Mouse (Mus musculus): ENCODE data around the gene Tbx2. TPM values are rescaled to one million over a fixed set of nuclear protein-coding genes. Genes with fewer than 3 reads are reported as not detected.

Gene Tbx2
- polyA plus RNA-seq, 1 experiment from 2014 or later, result 8.1 TPM

GRCm38 (mm10) chr11:85835753-85836522, 3.6 kb downstream of the Tbx2 start:
- Histone ChIP-seq H3K27me3 (peaks cover 65% of the 10 kb centered on the region), H3K9me3 (replicated peaks) (no peaks in the 10 kb centered on the region), H3K9ac (peak overlapping the region; percentile 80), H3K4me3 (replicated peaks) (peak overlapping the region; percentile 67), H3K4me1 (peaks cover 60% of the 10 kb centered on the region), H3K27ac (replicated peaks) (peak overlapping the region; percentile 89), H3K36me3 (no peaks in the 10 kb centered on the region), H3K4me2 (replicated peaks) (peak overlapping the region; percentile 81)
- WGBS, result 14% methylated on average over 16 of the region's 16 CpGs
- no peak for ATAC-seq (ENCODE audit: insufficient number of reproducible peaks, low FRiP score, low TSS enrichment, low read depth)

DNA sequence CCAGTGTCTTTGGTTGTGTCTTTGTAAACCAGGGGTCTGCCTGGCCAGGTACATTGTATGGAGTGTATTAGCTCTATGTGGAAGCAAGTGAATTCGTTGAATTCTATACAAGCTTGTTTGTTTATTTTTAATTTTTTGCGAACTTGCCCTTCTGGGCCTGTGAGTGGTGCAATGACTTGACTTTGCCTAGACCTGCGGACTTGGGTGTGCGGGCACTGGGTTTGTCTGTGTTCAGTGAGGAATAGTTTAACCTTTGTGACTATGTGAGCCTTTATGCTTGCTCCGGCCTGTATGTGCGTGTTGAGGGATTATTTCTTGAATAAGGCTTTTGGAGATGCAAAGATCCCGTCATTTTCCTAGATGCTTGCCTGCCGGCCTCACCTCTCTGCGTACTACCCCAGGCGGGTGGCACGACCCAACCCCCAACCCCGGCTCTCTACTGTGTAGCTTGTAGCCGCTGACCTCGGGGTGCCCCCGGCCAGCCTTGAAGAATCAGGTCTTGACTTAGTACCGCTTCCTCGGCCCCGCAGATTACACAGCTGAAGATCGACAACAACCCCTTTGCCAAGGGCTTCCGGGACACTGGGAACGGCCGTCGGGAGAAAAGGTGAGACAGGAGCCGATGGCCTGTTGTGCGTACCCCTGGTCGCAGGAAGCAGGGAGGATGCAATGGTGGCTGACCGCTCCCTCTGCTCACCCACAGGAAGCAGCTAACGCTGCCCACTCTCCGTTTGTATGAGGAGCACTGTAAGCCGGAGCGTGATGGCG, 4.4 kb downstream of the Tbx2 start:
- 10% methylated on average over 32 of the region's 32 CpGs for WGBS
- Histone ChIP-seq H3K27me3 (peaks cover 62% of the 10 kb centered on the region), H3K4me3 (replicated peaks) (peak overlapping the region; percentile 67), H3K27ac (replicated peaks) (peak overlapping the region; percentile 89), H3K4me1 (peaks cover 61% of the 10 kb centered on the region), H3K9me3 (replicated peaks) (no peaks in the 10 kb centered on the region), H3K4me2 (replicated peaks) (peak overlapping the region; percentile 81), H3K36me3 (no peaks in the 10 kb centered on the region), H3K9ac (peak overlapping the region; percentile 80)
- ATAC-seq (ENCODE audit: insufficient number of reproducible peaks, low FRiP score, low TSS enrichment, low read depth), result no peak

GRCm38 (mm10) chr11:85837291-85837647, 4.9 kb downstream of the Tbx2 start:
- Histone ChIP-seq H3K36me3 (no peaks in the 10 kb centered on the region), H3K4me1 (peaks cover 60% of the 10 kb centered on the region), H3K27me3 (peaks cover 57% of the 10 kb centered on the region), H3K4me2 (replicated peaks) (peak overlapping the region; percentile 81), H3K9ac (peak overlapping the region; percentile 80), H3K27ac (replicated peaks) (peak overlapping the region; percentile 89), H3K9me3 (replicated peaks) (no peaks in the 10 kb centered on the region), H3K4me3 (replicated peaks) (peak overlapping the region; percentile 67)
- no peak for ATAC-seq (ENCODE audit: insufficient number of reproducible peaks, low FRiP score, low TSS enrichment, low read depth)
- 5% methylated on average over 18 of the region's 18 CpGs for WGBS

GRCm38 (mm10) chr11:85837648-85838423, 5.5 kb downstream of the Tbx2 start:
- peak overlapping the region; percentile 81 for H3K4me2 ChIP-seq (replicated peaks)
- WGBS, result 2% methylated on average over 66 of the region's 67 CpGs
- ATAC-seq (ENCODE audit: insufficient number of reproducible peaks, low FRiP score, low TSS enrichment, low read depth), result no peak
- peaks cover 60% of the 10 kb centered on the region for H3K27me3 ChIP-seq
- no peaks in the 10 kb centered on the region for H3K9me3 ChIP-seq (replicated peaks)
- H3K4me1 ChIP-seq, result peaks cover 62% of the 10 kb centered on the region
- H3K9ac ChIP-seq, result peak overlapping the region; percentile 80
- peak overlapping the region; percentile 67 for H3K4me3 ChIP-seq (replicated peaks)
- peak overlapping the region; percentile 89 for H3K27ac ChIP-seq (replicated peaks)
- H3K36me3 ChIP-seq, result no peaks in the 10 kb centered on the region

DNA sequence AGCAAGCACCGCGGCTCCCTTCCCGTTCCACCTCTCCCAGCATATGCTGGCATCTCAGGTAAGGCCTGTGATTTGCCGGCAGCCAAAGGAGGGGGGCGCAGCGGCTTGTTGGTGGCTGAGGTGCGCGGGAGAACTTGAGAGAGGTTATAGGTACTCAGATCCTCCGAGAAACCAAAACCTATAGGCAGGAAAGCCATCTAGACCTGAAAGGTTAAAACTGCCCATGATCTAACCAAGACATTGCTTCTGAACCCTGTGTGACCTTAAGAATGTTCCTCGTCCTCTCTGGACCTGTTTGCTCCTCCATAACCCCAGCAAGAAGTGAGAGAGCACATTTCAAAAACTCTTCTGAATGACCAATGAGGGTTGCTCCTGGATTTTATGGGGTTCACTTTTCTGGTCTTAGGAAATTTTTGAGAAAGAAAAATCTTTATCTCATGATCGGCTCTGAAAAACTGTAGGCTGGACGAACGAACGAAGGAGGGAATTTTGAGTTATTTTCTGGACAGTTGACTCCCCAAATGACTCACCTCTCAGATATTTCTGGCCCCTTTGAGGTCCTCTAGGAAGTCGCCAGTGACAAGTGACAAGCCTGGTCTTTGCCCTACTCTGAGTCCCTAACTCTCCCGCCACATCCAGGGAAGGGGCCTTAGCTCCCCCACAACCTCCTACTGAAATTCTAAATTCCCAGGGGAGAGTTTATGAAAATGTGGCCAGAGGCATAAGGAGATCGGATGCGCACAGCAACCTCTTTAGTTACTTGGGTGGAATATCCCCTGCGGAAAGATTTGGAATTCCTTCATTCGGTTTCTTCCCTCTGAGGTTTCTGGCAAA, 6.3 kb downstream of the Tbx2 start:
- Histone ChIP-seq H3K27ac (replicated peaks) (peak overlapping the region; percentile 89), H3K36me3 (no peaks in the 10 kb centered on the region), H3K4me2 (replicated peaks) (peak overlapping the region; percentile 81), H3K4me1 (peaks cover 65% of the 10 kb centered on the region), H3K27me3 (peaks cover 61% of the 10 kb centered on the region), H3K9ac (peak overlapping the region; percentile 80), H3K4me3 (replicated peaks) (peak overlapping the region; percentile 67), H3K9me3 (replicated peaks) (no peaks in the 10 kb centered on the region)
- WGBS, result 16% methylated on average over 20 of the region's 20 CpGs
- ATAC-seq (ENCODE audit: insufficient number of reproducible peaks, low FRiP score, low TSS enrichment, low read depth), result no peak

DNA sequence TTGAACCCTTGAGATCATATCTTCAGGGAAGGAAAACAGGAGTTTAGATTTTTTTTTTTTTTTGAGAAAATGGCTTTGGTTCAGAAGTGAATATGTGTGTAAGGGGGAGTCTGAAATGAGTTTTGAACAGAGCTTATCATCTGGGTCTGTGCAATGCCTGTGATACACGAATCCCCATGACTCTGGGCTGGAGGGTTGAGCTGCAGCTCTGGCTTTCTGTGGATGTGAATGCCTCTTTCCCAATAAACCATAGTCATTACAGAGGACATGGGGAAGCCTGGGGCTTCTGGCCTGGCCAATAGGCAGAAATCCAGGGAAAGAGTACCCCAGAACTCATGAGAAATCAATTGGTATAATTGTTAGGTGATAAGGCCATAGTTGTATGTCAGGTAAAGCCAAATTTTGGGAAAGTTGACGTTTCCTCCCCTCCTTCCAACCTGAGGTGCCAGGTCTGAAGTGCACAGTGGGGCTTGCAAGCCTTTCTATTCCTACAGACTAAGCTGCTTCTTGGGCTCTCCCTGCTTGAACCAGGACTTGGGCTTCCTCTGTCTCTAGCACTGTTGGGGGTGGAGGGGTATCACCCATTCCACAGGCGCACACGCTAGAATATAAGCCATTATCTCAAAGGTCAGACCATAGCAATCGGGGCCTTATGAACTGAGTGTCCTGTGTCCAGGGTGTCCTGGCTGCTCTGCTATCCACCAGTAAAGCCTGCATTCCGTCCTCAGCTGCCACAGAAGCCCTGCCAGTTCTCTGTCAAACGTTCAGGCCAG, 7.1 kb downstream of the Tbx2 start:
- no peaks in the 10 kb centered on the region for H3K36me3 ChIP-seq
- peak overlapping the region; percentile 81 for H3K4me2 ChIP-seq (replicated peaks)
- H3K4me1 ChIP-seq, result peaks cover 69% of the 10 kb centered on the region
- no peak for ATAC-seq (ENCODE audit: insufficient number of reproducible peaks, low FRiP score, low TSS enrichment, low read depth)
- H3K27me3 ChIP-seq, result peaks cover 59% of the 10 kb centered on the region
- H3K9me3 ChIP-seq (replicated peaks), result no peaks in the 10 kb centered on the region
- H3K27ac ChIP-seq (replicated peaks), result peak overlapping the region; percentile 89
- peak overlapping the region; percentile 47 for H3K9ac ChIP-seq
- peak overlapping the region; percentile 67 for H3K4me3 ChIP-seq (replicated peaks)
- 26% methylated on average over 7 of the region's 7 CpGs for WGBS

DNA sequence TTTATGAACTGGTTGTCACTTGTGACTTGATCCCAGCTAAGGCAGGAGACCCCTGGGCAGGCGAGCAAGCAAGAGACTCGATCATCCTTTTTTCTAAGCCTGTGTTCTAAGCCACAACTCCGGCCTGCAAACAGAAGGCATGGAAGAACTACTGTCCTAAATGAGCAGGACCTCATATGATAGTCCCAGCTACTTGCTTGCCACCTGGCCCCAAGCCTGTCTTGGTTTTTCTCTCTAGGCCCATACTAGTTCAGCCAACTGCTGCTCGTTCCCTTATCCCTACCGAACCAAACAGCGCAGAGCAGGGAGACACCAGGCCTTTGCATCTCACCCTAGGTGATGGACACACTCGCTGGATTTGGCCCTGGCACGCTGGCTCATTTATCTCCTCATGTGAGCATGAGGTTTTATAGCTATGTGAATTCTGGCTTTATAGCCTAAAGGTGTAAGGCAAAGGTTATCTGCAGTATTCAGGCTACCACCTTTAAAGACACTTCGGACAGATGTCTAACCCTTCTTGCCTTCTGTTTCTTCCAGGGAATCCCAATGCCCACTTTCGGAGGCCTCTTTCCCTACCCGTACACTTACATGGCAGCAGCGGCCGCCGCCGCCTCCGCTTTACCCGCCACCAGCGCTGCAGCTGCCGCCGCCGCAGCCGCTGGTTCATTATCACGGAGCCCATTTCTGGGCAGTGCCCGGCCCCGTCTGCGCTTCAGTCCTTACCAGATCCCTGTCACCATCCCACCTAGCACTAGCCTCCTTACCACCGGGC, 7.9 kb downstream of the Tbx2 start:
- ATAC-seq (ENCODE audit: insufficient number of reproducible peaks, low FRiP score, low TSS enrichment, low read depth), result no peak
- Histone ChIP-seq H3K36me3 (no peaks in the 10 kb centered on the region), H3K27ac (replicated peaks) (peak overlapping the region; percentile 89), H3K4me1 (peaks cover 75% of the 10 kb centered on the region), H3K4me2 (replicated peaks) (peak overlapping the region; percentile 81), H3K4me3 (replicated peaks) (peak overlapping the region; percentile 67), H3K27me3 (peaks cover 59% of the 10 kb centered on the region), H3K9me3 (replicated peaks) (no peaks in the 10 kb centered on the region), H3K9ac (peak overlapping the region; percentile 47)
- WGBS, result 10% methylated on average over 27 of the region's 27 CpGs

DNA sequence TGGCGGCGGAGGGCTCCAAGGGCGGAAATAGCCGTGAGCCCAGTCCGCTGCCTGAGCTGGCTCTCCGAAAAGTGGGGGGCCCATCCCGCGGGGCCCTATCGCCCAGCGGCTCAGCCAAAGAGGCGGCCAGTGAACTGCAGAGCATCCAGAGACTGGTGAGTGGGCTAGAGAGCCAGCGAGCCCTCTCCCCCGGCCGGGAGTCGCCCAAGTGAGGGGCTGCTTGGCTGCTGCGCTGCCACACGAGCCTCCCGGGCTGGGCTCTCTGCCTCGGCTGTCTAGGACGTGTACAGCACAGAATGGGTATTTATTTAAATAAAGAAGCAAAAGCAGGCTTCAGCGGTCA, 8.4 kb downstream of the Tbx2 start:
- no peak for ATAC-seq (ENCODE audit: insufficient number of reproducible peaks, low FRiP score, low TSS enrichment, low read depth)
- H3K4me1 ChIP-seq, result peaks cover 72% of the 10 kb centered on the region
- no peaks in the 10 kb centered on the region for H3K9me3 ChIP-seq (replicated peaks)

GRCm38 (mm10) chr11:85841211-85841681, 8.9 kb downstream of the Tbx2 start:
- no peak for ATAC-seq (ENCODE audit: insufficient number of reproducible peaks, low FRiP score, low TSS enrichment, low read depth)
- peak overlapping the region; percentile 47; the same call in 1 of the 2 replicates for H3K9ac ChIP-seq
- H3K36me3 ChIP-seq, result no peaks in the 10 kb centered on the region
- H3K9me3 ChIP-seq (replicated peaks), result no peaks in the 10 kb centered on the region
- WGBS, result 9% methylated on average over 8 of the region's 8 CpGs
- H3K4me1 ChIP-seq, result peaks cover 69% of the 10 kb centered on the region
- H3K27ac ChIP-seq (replicated peaks), result peak overlapping the region; percentile 89
- peak overlapping the region; percentile 81 for H3K4me2 ChIP-seq (replicated peaks)
- peak overlapping the region; percentile 67 for H3K4me3 ChIP-seq (replicated peaks)
- H3K27me3 ChIP-seq, result peaks cover 53% of the 10 kb centered on the region

More for the DNA sequence above, 8.4 kb downstream of the Tbx2 start:
- peak overlapping the region; percentile 47 for H3K9ac ChIP-seq
- H3K4me2 ChIP-seq (replicated peaks), result peak overlapping the region; percentile 81
- 7% methylated on average over 21 of the region's 21 CpGs for WGBS
- peak overlapping the region; percentile 89 for H3K27ac ChIP-seq (replicated peaks)
- H3K27me3 ChIP-seq, result peaks cover 54% of the 10 kb centered on the region
- H3K36me3 ChIP-seq, result no peaks in the 10 kb centered on the region
- peak overlapping the region; percentile 67 for H3K4me3 ChIP-seq (replicated peaks)
